Mouse (Mus musculus): ENCODE data around the gene Rorb. TPM values are rescaled to one million over a fixed set of nuclear protein-coding genes. Genes with fewer than 3 reads are reported as not detected.

The Rorb gene
- not detected in 2 replicates for total RNA-seq (2015; ENCODE audit: low replicate concordance)
- total RNA-seq (2017; ENCODE audit: low replicate concordance) = 0.14 TPM in 1 of 2 replicates, not detected in the other

DNA sequence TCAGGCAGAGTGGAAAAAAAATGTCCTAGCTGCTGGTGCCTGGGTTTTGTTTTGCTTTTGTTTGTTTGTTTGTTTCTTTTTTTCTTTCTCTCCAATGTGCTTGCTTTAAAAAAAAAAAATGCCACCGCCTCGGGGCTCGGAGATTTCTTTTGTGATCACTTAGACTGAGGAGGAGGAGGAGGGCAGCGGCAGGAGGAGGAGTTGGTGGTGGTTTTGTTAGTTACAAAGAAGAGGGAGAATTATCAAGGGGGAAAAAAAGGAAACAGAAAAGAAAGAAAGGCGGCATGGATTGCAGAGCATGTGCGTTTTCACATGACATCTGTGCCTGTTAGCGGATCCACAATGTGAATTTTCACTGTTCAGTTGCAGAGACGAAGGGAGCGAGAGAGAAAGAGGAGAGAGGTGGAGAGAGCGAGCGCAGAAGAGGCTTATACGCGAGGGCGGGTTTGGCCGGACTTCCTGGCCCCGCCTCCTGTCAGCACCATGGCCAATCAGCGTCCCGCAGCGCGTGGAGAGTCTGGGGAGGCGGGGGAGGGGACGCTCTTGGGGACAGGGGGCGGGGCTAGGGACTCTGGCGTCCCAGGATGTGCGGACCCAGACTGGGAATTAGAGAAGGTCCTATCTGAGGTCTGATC, at the start of gene Rorb:
Rorb (minus strand) TSS at position 404 of the 635 bp plus-strand sequence.
- no peak for ATAC-seq (replicated peaks; ENCODE audit: low FRiP score, poor library complexity, severe bottlenecking)

DNA sequence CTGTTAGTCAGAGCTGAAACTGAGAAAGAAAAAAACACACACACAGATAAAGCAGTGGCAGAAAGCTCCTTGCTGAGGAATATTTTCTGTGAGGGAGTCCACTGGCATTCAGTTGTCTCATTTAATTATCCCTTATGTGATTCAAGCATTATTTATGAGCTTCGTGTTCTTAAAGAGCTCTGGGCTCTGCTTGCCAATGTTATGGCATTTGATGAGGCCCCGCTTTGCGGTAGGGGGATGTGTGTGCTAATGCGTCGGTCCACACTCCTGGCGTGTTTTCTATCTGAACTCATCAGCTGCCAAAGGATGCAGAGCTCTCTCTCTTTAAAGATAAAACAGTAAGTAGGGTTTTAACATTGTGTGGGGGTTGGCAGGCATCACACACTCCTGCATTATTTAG, 37.9 kb upstream of the Rorb start:
- ATAC-seq (replicated peaks; ENCODE audit: low FRiP score, poor library complexity, severe bottlenecking) = no peak

DNA sequence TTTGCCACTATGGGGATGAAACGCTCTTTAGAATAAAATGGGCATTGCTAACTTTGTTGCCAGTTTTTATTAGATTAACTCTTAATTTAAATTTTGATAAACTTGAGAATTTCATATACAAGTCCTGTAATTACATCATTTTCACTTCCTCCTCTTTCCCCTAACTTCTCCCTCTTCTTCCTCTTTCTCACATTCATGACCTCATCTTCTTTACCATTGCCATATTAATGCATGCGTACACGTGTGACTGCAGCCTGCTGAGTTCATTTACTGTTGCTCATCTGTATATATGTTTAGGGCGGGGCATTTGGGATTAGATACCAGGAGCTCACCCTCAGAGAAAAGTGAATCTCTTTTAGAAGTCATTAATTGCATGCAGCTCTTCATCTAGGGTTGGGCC, 33.5 kb upstream of the Rorb start:
- no peak for ATAC-seq (replicated peaks; ENCODE audit: low FRiP score, poor library complexity, severe bottlenecking)

DNA sequence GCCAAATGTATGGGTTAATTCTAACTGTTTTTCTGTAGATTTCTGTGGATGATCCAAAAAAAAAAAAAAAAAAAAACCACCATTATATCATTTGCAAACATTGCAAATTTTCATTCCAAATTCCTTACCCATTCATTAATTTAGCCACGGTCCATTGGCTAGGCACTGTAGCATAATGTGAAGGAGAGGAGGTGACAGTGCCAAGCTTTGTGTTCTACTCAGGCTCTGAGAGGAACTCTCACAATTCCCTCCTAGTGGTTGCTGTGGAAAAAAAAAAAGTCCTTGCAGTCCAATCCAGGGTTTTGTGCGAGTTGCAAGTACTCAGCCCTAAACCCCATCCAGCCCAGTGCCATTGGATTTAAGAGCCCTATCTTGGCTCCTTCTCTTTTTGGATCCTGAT, 25.9 kb upstream of the Rorb start:
- ATAC-seq (replicated peaks; ENCODE audit: low FRiP score, poor library complexity, severe bottlenecking) = no peak

DNA sequence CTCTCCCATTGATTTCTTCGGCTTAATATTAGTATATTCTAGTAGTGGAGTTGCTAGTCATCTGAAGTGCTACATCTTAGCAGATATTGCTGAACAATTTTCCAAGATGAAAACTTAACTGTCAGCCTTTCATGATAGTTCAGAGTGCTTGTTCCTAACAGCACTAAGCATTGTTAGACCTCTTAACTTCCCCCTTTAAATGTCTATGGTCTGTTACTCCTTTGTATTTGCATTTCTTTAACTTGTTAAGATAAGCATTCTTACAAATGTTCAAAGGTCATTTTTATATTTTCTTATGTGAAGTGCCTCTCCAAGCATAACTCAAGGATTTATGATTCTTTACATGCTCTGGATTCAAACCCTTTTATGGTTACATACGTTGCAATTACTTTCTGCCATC, 24.8 kb upstream of the Rorb start:
- no peak for ATAC-seq (replicated peaks; ENCODE audit: low FRiP score, poor library complexity, severe bottlenecking)

DNA sequence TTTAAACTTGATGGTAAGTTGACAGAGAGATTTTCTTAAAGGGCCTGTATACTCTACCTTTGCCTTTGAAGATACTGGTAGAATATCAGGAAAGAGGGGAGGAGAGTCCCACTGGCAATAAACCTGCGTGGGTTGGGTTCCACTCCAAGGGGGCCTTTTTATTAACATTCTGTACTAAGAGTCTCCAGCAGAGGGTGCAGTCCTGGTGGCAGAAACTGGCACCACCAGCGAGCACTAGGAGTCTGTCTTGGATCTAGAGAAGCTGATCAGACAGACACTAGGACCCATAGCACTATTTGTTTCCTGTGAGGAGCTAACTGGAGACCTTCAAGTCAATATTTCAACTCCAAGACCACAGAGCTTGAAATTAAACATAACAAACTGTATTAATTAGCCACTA, 11.3 kb upstream of the Rorb start:
- no peak for ATAC-seq (replicated peaks; ENCODE audit: low FRiP score, poor library complexity, severe bottlenecking)

DNA sequence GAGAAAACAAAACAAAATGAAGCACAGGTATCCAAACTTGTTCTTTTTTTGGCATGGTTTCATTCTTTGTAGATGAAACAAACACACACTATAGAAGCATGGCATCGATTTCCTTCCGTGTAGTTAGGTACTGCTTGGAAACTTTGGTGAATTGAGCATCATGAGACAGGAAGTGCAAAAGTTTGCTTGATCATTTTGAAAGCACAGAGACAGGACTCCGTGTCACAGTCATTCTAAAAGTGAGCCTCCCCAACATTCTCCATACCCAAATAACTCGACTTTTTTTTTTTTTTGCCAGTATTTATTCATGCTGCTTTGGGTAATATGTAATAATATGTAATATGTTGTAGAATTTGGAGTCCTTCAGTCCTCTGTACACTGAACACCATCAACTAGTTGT, 1.2 kb upstream of the Rorb start:
- ATAC-seq (replicated peaks; ENCODE audit: low FRiP score, poor library complexity, severe bottlenecking) = no peak

DNA sequence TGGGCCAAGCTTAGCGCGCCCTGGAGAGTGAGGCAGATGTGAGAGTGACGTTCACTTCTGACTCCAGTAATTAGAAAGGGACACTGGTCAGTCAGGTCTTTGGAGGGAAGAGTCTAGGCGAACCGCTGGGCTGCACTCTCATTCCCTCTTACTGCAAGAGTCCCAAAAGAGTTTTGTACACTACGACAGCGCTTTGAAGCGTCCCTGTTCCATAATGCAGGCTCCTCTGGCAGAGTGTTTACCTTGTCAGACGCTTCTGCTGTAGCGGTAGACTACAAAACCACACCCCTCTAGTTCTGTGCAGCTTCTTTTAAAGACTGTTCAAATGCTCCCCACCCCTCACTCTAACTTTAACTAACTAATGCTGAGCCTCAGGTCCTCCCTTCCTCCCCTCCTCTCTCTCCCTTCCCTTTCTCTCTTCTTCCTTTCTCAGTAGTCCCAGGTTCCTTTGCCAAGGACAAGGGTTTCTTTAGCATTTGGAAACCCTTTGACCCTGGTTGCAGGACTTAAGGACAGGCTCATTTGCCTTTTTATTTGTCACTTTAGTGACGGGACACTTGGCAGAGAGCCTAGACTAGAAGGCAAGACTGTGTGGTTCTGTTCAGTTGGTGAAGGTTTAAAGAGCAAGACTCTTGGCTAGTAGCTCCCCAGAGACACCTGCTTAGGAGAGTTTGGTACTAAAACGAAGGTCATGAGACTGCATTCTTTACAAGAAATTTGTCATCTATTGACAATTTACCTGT, 603 bp upstream of the Rorb start:
- ATAC-seq (replicated peaks; ENCODE audit: low FRiP score, poor library complexity, severe bottlenecking) = peak; percentile 49; the same call in 1 of the 2 replicates

DNA sequence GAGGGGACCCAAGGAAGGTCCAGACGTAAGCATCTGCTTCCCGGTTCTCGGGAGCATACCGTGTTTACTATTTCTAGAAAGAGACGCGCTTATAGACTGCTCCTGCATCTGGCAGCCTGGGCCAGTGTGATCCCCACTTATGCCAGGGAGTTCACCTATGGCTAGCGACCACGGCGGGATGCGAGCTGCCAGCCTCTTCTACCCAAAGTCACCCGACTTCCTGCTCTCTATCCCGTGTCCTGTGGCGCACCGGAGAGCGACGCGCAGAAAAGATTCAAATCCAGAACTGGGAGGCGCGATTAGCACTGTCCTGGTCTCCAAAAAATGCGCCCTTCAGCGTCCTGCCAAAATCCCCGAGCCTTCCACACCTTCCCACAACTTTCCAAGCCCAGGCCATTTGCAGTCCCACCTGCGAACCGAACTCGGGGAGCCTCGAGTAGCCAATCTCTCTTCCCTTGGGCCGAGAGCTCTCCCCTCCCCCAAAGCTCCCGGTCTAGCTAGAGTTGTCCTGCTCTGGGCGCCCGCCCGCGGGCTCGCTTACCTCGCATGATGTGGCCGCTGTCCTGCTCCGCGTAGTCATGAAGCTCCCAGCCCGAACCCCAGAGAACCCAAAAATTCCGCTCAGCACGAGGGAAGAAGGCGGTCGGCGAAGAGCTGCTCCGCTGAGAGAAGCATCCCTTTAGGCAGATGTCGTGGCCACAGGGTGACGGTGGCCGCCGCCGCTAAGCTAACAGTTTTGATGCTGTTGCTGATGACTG, 806 bp downstream of the Rorb start:
- ATAC-seq (replicated peaks; ENCODE audit: low FRiP score, poor library complexity, severe bottlenecking) = no peak

DNA sequence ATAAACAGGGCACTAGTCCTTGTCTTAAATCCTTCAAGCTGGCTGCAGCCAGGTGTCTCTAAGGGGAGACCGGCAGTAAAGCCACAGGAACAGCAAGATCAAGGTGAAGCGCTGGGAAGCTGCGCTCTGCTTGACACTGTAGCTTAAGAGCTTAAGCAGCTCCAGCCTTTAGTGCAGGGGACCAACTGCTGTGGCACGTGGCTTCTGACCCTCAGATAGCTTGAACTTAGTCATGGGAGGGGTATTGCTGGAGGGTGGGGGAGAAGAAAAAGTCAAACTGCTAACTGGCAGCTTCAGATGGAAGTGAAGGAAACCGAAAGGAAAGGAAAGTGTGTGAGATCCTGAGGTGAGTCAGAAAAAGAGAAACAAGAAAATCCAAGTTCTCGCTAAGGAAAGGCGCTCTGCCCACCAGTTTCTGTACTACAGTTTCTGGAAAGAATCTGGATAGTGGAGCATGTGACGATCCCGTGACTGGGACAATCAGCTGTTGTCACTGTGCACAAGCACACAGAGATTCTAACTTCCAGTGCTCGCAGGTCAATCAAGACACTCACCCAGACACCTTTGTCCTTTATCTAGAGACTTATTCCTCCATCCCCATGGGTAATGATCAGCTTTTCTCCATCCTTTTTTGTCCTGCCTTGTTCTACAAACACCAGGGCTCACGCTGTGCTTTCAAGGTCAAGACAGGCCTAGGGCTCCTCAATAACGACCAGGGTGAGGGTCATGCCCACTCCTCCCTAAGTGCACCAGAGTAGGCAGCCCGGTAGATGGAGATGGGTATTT, 2.2 kb downstream of the Rorb start:
- ATAC-seq (replicated peaks; ENCODE audit: low FRiP score, poor library complexity, severe bottlenecking) = no peak

DNA sequence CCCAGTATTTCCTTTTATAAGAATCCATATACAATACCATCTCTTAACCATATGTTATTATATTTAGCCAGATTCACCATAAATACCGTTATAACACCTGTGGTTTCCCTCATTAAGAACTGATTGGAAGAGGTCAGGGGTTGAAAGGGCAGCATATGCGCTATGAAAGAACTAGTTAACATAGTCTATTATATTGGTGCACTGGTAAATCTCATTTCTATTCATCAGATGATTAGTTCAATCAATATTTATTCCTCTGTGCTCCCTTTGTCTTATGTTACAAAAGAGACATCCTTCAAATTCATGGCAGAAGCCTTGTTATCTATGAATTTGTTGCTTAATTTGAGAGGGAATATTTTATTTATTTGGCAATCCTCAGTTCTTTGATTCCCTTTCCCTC, 6.4 kb downstream of the Rorb start:
- no peak for ATAC-seq (replicated peaks; ENCODE audit: low FRiP score, poor library complexity, severe bottlenecking)

DNA sequence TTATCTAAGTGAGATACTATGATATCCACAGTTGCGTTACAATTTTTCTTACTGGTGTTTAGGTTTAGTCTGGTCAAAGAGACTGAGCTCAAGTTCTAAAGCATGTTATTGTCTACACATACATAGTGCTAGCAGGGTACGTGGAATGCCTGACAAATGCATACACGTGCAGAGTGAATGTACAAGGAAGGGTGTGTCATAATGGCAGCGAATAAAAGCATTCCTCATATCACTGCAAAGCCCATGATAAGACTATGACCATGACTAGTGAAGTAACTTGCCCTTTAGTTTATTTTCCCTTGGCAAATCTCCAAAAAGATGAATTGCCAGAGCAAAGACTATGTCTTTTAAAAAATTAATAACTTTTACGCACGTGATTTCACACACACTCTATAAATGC, 13.8 kb downstream of the Rorb start:
- no peak for ATAC-seq (replicated peaks; ENCODE audit: low FRiP score, poor library complexity, severe bottlenecking)

DNA sequence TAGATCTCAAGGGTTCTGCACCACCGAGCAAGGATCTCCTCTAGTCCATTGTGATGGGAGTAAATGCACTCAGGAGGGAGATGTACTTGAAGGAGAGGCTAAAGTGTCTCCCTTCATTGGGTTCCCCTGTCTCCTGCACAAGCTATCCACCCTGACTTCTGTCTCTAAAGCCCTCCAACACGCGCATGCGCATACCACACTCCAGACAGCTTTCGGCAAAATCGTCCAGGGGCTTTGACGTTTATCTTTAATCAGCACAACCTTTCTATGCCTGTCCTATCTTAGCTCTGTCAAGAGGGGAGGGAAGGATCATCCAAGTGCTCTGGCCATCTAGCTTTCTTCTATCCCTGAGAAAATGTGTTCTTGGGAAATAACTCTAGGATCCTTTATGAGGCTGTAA, 21.6 kb downstream of the Rorb start:
- ATAC-seq (replicated peaks; ENCODE audit: low FRiP score, poor library complexity, severe bottlenecking) = no peak

DNA sequence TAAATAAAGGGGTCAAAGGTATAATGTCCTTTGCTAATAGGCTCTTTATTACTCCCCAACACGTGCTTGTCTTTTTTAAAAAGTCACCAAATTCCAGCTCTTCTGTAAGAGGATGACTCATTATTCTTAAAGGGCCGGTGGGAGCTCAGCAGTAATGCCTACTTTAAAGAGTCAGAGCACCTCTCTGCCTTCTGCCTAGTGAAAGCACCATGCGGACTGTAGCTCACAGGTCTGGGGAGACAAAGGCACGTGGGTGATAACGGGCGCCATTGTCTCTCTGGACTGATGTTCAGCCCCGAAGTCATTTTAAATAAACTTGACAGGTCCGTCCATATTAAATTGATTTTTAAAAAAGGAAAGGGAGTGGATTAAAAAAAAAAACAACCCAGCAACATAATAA, 33.1 kb downstream of the Rorb start:
- no peak for ATAC-seq (replicated peaks; ENCODE audit: low FRiP score, poor library complexity, severe bottlenecking)

DNA sequence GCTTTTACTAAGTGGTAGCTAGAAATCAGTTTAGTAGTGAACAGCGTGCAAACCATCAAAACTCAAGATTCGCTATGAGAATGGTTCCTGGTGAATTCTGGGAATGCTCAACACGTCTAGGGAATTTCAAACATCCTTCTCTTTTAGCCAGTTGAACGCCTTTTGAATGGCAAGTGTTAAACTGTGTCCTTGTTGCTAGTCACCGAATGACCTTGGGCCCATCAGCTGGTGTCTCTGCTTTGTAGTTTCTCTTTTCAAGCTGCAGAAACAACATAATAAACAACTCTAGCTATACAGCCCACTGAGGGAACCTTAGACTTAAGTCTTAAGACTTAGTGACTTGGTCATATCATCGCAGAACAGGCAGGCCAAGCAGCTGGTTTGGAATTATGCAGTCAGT, 36.2 kb downstream of the Rorb start:
- no peak for ATAC-seq (replicated peaks; ENCODE audit: low FRiP score, poor library complexity, severe bottlenecking)

DNA sequence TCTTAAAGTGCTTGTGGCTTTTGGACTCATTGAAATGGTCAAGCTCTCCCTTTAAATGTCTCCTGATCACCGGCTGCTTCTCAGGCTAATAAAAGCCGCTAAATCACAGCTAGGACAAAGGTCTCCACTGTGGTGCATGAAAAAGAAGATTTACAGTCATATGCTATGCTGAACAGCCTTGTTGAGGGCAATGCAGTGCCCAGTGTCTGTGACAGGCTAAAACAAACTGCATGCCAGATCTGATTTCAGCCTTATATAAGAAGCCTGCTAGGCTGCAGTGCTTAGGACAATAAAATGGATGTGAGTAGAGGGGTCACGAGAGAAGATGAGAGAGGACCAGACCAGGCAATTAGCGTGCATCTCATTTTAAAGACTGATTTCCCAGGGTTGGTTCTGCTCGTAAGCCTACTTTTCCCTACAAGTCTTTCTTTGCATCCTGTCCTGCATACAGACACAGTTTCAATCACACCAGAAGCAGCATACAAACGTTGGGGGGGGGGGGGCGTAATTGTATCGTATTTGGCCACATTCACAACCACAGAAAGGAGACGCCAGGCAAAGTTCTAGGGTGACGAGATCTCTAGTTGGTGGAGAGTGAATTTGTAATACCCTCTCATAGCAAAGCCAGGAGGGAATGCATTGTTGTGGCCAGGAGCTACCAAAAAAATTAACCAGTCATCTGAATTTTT, 52.1 kb downstream of the Rorb start:
- ATAC-seq (replicated peaks; ENCODE audit: low FRiP score, poor library complexity, severe bottlenecking) = no peak

DNA sequence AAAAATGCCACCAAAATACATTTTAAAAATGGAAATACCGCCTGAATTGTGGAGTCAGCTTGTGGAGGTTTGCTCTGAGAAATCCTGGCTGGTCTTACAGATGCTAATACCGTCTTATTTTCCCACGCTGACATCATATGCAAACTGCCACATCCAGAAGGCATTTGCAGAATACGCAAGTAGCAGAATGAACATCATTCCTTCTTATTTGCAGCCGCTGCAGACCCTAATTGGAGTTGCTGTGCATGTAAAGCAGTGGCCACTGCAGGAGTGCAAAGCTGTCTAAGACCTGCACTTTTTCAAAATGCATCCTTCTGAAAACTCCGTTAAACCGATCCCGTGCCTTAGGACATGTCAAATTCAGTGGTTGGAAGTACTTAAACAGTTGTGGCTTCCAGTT, 52.8 kb downstream of the Rorb start:
- ATAC-seq (replicated peaks; ENCODE audit: low FRiP score, poor library complexity, severe bottlenecking) = no peak

DNA sequence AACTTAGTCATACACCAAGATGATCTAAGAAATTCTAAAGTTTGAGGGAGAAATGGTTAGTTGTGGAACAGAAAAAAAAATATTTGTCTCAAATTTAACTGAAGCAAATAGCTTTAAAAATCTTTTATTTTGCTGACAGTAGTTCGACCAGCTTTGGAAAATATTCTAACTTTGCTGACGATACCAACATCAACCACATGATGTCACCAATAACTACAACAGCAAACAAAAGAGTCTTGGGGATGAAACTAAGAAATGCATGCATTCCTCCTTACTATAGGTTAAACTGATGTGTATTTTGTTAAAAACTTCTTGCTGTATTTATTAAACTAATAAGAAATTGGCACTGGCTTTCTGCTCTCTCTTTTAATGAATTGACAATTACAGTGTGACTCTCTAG, 67.9 kb downstream of the Rorb start:
- no peak for ATAC-seq (replicated peaks; ENCODE audit: low FRiP score, poor library complexity, severe bottlenecking)

DNA sequence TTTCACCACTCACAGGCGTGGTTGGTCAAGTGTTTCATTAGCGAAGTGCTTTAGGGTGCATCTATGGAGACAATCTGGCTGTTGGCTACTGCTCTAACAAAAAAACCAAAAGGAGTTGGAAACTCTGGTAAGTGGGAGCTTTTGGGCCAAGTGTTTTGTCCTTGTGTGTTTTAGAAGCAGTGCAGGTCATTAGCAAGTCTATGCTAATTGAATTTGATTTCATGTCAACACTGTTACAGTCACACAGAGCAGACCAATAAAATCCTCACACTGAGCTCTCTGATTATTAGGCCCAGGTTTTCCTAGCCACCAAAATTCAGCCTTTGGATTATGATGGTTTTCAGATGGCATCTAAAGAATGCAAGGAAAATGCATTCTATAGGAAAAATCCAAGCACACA, 70.2 kb downstream of the Rorb start:
- ATAC-seq (replicated peaks; ENCODE audit: low FRiP score, poor library complexity, severe bottlenecking) = no peak

All from erythroblast, adult 5-6 weeks (primary cell).